Mouse (Mus musculus): ENCODE measurements around the gene Csnk1g2. TPM values are rescaled to one million over a fixed set of nuclear protein-coding genes. Genes with fewer than 3 reads are reported as not detected.

Gene Csnk1g2
- polyA plus RNA-seq, 1 experiment from 2014 or later: 75.4 TPM

GRCm38 (mm10) chr10:80577195-80578130, 45.2 kb upstream of the Csnk1g2 start, which contains the start of gene Klf16:
Gene Klf16, minus strand, starts transcription at chr10:80577321.
- Histone ChIP-seq H3K27me3 (ENCODE audit: control insufficient read depth, insufficient read depth, low read length) (no peaks in the 10 kb centered on the region), H3K36me3 (ENCODE audit: control insufficient read depth, insufficient read depth, low read length) (no peaks in the 10 kb centered on the region), H3K4me1 (replicated peaks; ENCODE audit: control insufficient read depth, insufficient read depth) (peaks cover 7% of the 10 kb centered on the region), H3K4me2 (replicated peaks; ENCODE audit: low read depth) (peak within 1 kb of the TSS; percentile 92), H3K4me3 (ENCODE audit: low read depth, low read length) (peak within 1 kb of the TSS; percentile 75), H3K9ac (ENCODE audit: low read length) (peak within 1 kb of the TSS; percentile 75), H3K27ac (replicated peaks) (peak within 1 kb of the TSS; percentile 88), H3K9me3 (ENCODE audit: control insufficient read depth, low read length) (no peaks in the 10 kb centered on the region)
- TF ChIP-seq EP300 (optimal IDR thresholded peaks at IDR 0.05) (no peak), CTCF (IDR thresholded peaks at IDR 0.05; ENCODE audit: low read depth) (no peak; the same call in 1 of the 2 replicates)
- DNase-seq (ENCODE audit: low spot score) (peak; percentile 99), ATAC-seq (ENCODE audit: low FRiP score, low TSS enrichment) (peak; percentile 89)
- WGBS: 1% methylated on average over 55 of the region's 97 CpGs

DNA sequence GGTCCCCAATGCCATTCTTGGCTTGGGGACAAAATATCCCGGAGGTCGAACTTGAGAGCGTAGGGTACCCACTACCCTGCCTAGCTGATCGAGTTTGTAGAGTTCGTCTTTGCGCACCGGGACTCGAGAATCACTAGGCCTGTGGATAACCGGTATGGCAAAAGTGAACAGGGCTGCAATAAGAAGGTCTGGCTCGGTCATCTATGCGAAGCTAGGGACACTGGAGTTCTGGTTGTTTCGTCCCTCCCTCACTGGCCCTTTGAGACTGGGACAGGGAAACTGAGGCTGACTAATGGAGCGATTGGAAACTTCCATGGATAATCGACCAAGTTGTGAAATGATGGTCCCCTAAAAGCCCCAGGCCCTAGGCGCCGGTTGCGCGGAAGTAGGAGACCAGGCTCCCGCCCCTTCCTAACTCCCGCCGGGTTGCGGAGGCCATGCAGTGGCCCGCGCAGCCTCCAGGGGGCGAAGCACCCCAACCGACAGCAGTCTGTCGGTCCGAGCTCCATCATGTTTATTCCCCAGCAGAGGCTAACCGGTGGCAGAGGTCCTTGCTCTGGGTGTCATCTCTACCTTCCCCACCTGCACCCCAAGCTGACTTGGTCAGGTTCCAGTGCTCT, 44.4 kb upstream of the Csnk1g2 start:
- H3K4me3 ChIP-seq (ENCODE audit: low read depth, low read length): peak overlapping the region; percentile 75
- WGBS: under 1% methylated on average over 29 of the region's 29 CpGs
- H3K36me3 ChIP-seq (ENCODE audit: control insufficient read depth, insufficient read depth, low read length): 0 out of 2 replicates have a peak, but pooled peaks cover under 1% of the 10 kb centered on the region
- DNase-seq (ENCODE audit: low spot score): peak; percentile 90
- peak; percentile 54 for ATAC-seq (ENCODE audit: low FRiP score, low TSS enrichment)
- peak; percentile 94 for TF ChIP-seq CTCF (IDR thresholded peaks at IDR 0.05; ENCODE audit: low read depth)
- no peak for TF ChIP-seq EP300 (optimal IDR thresholded peaks at IDR 0.05)
- peak overlapping the region; percentile 88 for H3K27ac ChIP-seq (replicated peaks)
- H3K4me1 ChIP-seq (replicated peaks; ENCODE audit: control insufficient read depth, insufficient read depth): peaks cover 7% of the 10 kb centered on the region
- no peaks in the 10 kb centered on the region for H3K27me3 ChIP-seq (ENCODE audit: control insufficient read depth, insufficient read depth, low read length)
- H3K9me3 ChIP-seq (ENCODE audit: control insufficient read depth, low read length): no peaks in the 10 kb centered on the region
- peak overlapping the region; percentile 92 for H3K4me2 ChIP-seq (replicated peaks; ENCODE audit: low read depth)
- H3K9ac ChIP-seq (ENCODE audit: low read length): peak overlapping the region; percentile 52

- Histone ChIP-seq H3K9ac (ENCODE audit: low read length) (peak overlapping the region; percentile 52; the same call in 1 of the 2 replicates), H3K4me3 (ENCODE audit: low read depth, low read length) (0 out of 2 replicates have a peak overlapping the region, but pooled peaks have one; percentile 75), H3K4me2 (replicated peaks; ENCODE audit: low read depth) (peak overlapping the region; percentile 92), H3K4me1 (replicated peaks; ENCODE audit: control insufficient read depth, insufficient read depth) (peaks cover 7% of the 10 kb centered on the region), H3K27me3 (ENCODE audit: control insufficient read depth, insufficient read depth, low read length) (no peaks in the 10 kb centered on the region), H3K36me3 (ENCODE audit: control insufficient read depth, insufficient read depth, low read length) (0 out of 2 replicates have a peak, but pooled peaks cover 7% of the 10 kb centered on the region), H3K9me3 (ENCODE audit: control insufficient read depth, low read length) (no peaks in the 10 kb centered on the region), H3K27ac (replicated peaks) (peak overlapping the region; percentile 88; the same call in 1 of the 2 replicates)
- TF ChIP-seq CTCF (IDR thresholded peaks at IDR 0.05; ENCODE audit: low read depth): peak; percentile 81
- no peak for TF ChIP-seq EP300 (optimal IDR thresholded peaks at IDR 0.05)
- peak; percentile 79 for DNase-seq (ENCODE audit: low spot score)
- 6% methylated on average over 8 of the region's 8 CpGs for whole genome bisulfite sequencing
- ATAC-seq (ENCODE audit: low FRiP score, low TSS enrichment): no peak
Measured at GRCm38 (mm10) chr10:80578911-80579310, 43.7 kb upstream of the Csnk1g2 start.

- Histone ChIP-seq H3K27me3 (ENCODE audit: control insufficient read depth, insufficient read depth, low read length) (no peaks in the 10 kb centered on the region), H3K4me2 (replicated peaks; ENCODE audit: low read depth) (no peak overlapping the region), H3K9ac (ENCODE audit: low read length) (no peak overlapping the region), H3K4me1 (replicated peaks; ENCODE audit: control insufficient read depth, insufficient read depth) (no peaks in the 10 kb centered on the region), H3K4me3 (ENCODE audit: low read depth, low read length) (no peak overlapping the region), H3K9me3 (ENCODE audit: control insufficient read depth, low read length) (no peaks in the 10 kb centered on the region), H3K36me3 (ENCODE audit: control insufficient read depth, insufficient read depth, low read length) (peaks cover 19% of the 10 kb centered on the region), H3K27ac (replicated peaks) (no peak overlapping the region)
- DNase-seq (ENCODE audit: low spot score): no peak
- no peak for ATAC-seq (ENCODE audit: low FRiP score, low TSS enrichment)
- TF ChIP-seq CTCF (IDR thresholded peaks at IDR 0.05; ENCODE audit: low read depth) (no peak), EP300 (optimal IDR thresholded peaks at IDR 0.05) (no peak)
- 87% methylated on average over 5 of the region's 5 CpGs for WGBS
Measured at GRCm38 (mm10) chr10:80583047-80583446, 39.6 kb upstream of the Csnk1g2 start.

DNA sequence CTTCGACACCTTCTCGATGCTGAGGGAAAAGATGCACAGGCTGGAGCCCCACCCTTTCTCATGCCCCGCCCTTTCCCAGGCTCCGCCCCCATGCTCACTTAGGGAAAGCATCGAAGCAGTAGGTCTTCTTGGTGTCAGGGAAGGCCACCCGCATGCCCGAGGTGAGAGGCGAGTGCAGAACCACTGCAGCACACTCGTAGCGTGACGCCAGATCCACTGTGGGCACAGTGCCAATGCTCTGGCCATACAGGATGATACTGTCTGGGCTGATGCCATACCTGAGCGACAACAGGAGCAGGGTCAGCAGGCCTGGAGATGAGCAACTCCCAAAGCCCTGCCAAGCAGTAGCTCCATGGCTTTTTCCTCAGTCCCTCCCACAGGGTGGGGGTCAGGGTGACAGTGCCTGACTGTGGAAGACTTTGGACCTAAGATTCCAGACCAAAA, 38.6 kb upstream of the Csnk1g2 start:
- Histone ChIP-seq H3K4me1 (replicated peaks; ENCODE audit: control insufficient read depth, insufficient read depth) (peaks cover 2% of the 10 kb centered on the region; the same call in 1 of the 2 replicates), H3K4me2 (replicated peaks; ENCODE audit: low read depth) (no peak overlapping the region), H3K9me3 (ENCODE audit: control insufficient read depth, low read length) (no peaks in the 10 kb centered on the region), H3K27ac (replicated peaks) (peak overlapping the region; percentile 30; the same call in 1 of the 2 replicates), H3K36me3 (ENCODE audit: control insufficient read depth, insufficient read depth, low read length) (peaks cover 19% of the 10 kb centered on the region), H3K4me3 (ENCODE audit: low read depth, low read length) (no peak overlapping the region), H3K27me3 (ENCODE audit: control insufficient read depth, insufficient read depth, low read length) (no peaks in the 10 kb centered on the region), H3K9ac (ENCODE audit: low read length) (no peak overlapping the region)
- no peak for TF ChIP-seq CTCF (IDR thresholded peaks at IDR 0.05; ENCODE audit: low read depth)
- TF ChIP-seq EP300 (optimal IDR thresholded peaks at IDR 0.05): no peak
- no peak for DNase-seq (ENCODE audit: low spot score)
- 46% methylated on average over 12 of the region's 12 CpGs for WGBS
- ATAC-seq (ENCODE audit: low FRiP score, low TSS enrichment): 0 out of 2 replicates have a peak, but pooled peaks have one; percentile 2
